Mouse (Mus musculus): ENCODE measurements around the gene Lin7b. TPM values are rescaled to one million over a fixed set of nuclear protein-coding genes. Genes with fewer than 3 reads are reported as not detected.

Lin7b gene
- polyA plus RNA-seq, 1 experiment: 103 TPM

DNA sequence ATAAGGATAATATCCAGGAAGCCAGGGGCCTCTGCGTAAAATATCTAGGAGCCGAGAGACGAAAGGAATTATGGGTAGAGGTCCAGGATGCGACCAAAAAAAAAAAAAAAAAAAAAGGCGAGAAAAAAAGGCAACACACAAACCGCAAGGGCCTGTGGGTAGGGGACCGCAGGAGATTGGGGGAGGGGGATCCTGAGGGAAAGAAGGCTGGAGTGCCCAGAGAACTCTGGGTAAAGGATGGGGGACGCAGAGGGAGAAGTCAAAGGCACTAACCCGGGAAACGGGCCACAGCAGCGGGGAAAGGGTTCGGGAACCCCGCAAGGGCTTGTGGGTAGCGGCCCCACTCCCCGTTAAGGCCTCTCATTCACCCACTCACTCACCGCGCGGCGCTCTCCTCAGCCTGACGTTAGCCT, 24.8 kb upstream of the Lin7b start:
- TF ChIP-seq POLR2A (IDR thresholded peaks at IDR 0.05; ENCODE audit: borderline replicate concordance, insufficient read depth, low read length) (no peak), CTCF (IDR thresholded peaks at IDR 0.05; ENCODE audit: borderline replicate concordance, insufficient read depth, low read depth, low read length) (no peak)
- DNase-seq: no peak
- H3K4me1 ChIP-seq (ENCODE audit: control insufficient read depth, insufficient read depth, low read length): 0 out of 2 replicates have a peak, but pooled peaks cover 2% of the 10 kb centered on the region
- H3K4me3 ChIP-seq (replicated peaks; ENCODE audit: insufficient read depth, low read depth, low read length): peak overlapping the region; percentile 71
- no peaks in the 10 kb centered on the region for H3K27me3 ChIP-seq (ENCODE audit: control insufficient read depth, insufficient read depth, low read length)
- peak overlapping the region; percentile 45 for H3K27ac ChIP-seq (ENCODE audit: insufficient read depth, low read length)
- WGBS: under 1% methylated on average over 20 of the region's 20 CpGs

DNA sequence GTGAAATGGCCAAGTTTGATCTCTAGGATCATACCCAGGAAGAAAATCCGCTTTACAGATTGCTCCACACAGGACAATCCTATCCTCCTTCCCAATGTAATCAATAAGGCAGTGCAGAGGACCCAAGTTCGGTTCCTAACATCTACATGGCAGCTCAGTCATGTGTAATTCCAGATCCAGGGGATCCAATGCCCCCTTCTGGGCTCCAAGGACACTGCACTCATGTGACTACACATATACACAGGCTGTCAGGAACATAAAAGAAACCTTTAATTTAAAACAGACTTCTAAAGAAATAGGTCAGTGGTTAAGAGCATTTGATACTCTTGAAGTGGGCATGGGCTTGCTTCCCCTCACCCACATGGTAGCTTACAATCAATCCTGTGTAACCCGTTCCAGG, 15.7 kb upstream of the Lin7b start:
- Histone ChIP-seq H3K27ac (ENCODE audit: insufficient read depth, low read length) (no peak overlapping the region), H3K4me3 (replicated peaks; ENCODE audit: insufficient read depth, low read depth, low read length) (no peak overlapping the region), H3K27me3 (ENCODE audit: control insufficient read depth, insufficient read depth, low read length) (no peaks in the 10 kb centered on the region), H3K4me1 (ENCODE audit: control insufficient read depth, insufficient read depth, low read length) (no peaks in the 10 kb centered on the region)
- WGBS: 92% methylated on average over 3 of the region's 3 CpGs
- DNase-seq: no peak
- TF ChIP-seq POLR2A (IDR thresholded peaks at IDR 0.05; ENCODE audit: borderline replicate concordance, insufficient read depth, low read length): no peak
- peak; percentile 14; the same call in 1 of the 2 replicates for TF ChIP-seq CTCF (IDR thresholded peaks at IDR 0.05; ENCODE audit: borderline replicate concordance, insufficient read depth, low read depth, low read length)

DNA sequence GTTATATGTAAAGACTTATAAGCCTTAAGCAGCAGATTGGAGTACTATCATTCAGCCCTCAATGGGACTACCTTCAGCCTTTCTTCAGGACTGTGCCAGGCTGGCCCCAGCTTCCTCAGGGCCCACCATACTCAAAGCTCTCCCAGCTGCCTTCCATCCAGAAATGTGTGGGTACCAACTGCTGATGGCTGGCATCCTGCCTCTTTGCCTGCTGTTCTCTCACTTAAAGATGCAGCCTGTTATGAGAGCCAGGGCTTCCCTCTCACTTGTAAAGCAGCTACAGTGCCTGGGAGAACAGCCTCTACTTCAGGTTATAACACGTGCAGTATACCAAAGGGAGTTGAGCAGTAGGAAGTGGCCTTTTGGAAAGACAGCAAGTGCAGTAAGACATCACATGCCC, 5.7 kb upstream of the Lin7b start:
- Histone ChIP-seq H3K27me3 (ENCODE audit: control insufficient read depth, insufficient read depth, low read length) (no peaks in the 10 kb centered on the region), H3K4me3 (replicated peaks; ENCODE audit: insufficient read depth, low read depth, low read length) (no peak overlapping the region), H3K27ac (ENCODE audit: insufficient read depth, low read length) (no peak overlapping the region), H3K4me1 (ENCODE audit: control insufficient read depth, insufficient read depth, low read length) (no peaks in the 10 kb centered on the region)
- TF ChIP-seq CTCF (IDR thresholded peaks at IDR 0.05; ENCODE audit: borderline replicate concordance, insufficient read depth, low read depth, low read length): no peak
- TF ChIP-seq POLR2A (IDR thresholded peaks at IDR 0.05; ENCODE audit: borderline replicate concordance, insufficient read depth, low read length): no peak
- 36% methylated on average over 1 of the region's 1 CpGs for WGBS
- DNase-seq: no peak

DNA sequence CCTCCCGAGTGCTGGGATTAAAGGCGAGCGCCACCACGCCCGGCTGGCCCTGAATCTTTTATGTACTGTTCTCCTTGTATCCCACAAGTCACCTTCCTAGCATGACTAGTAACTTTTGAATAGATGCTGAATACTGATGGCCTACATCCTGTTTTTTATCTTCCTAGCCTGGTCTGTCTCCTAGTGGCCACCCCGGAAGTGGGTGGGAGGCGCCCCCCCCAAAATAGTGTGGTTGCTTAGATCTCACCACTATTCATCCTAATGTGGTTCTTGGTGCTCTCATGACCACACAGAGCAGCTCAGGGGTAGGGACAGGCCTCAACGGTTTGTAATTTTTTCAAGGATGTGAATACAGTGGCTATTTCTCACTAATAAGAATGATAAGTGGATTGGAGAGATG, 4.2 kb upstream of the Lin7b start:
- Histone ChIP-seq H3K27me3 (ENCODE audit: control insufficient read depth, insufficient read depth, low read length) (no peaks in the 10 kb centered on the region), H3K4me3 (replicated peaks; ENCODE audit: insufficient read depth, low read depth, low read length) (no peak overlapping the region), H3K4me1 (ENCODE audit: control insufficient read depth, insufficient read depth, low read length) (no peaks in the 10 kb centered on the region; the same call in 1 of the 2 replicates), H3K27ac (ENCODE audit: insufficient read depth, low read length) (no peak overlapping the region)
- TF ChIP-seq CTCF (IDR thresholded peaks at IDR 0.05; ENCODE audit: borderline replicate concordance, insufficient read depth, low read depth, low read length): no peak
- no peak for TF ChIP-seq POLR2A (IDR thresholded peaks at IDR 0.05; ENCODE audit: borderline replicate concordance, insufficient read depth, low read length)
- no peak for DNase-seq
- WGBS: 91% methylated on average over 8 of the region's 8 CpGs

DNA sequence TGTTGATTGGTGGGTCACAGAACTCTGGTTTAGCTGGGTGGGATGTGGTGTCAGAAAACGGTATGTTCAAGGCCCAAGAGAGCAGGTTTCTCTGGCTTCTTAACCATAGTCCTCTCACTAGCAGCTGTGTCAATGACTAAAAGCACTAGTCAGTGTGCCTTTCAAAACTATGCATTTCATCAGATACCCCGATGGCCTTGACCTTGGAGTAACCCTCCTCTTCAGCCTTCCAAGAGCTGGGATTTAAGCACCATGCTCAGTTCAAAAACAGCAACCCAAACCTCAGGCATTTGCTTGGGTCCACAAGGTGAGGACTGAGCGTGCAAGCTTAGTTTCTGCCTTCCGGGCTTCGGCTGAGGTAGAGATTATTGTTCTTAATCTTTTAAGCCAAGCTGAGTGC, 2.0 kb upstream of the Lin7b start:
- Histone ChIP-seq H3K4me3 (replicated peaks; ENCODE audit: insufficient read depth, low read depth, low read length) (no peak overlapping the region), H3K27me3 (ENCODE audit: control insufficient read depth, insufficient read depth, low read length) (no peaks in the 10 kb centered on the region), H3K4me1 (ENCODE audit: control insufficient read depth, insufficient read depth, low read length) (peaks cover 12% of the 10 kb centered on the region), H3K27ac (ENCODE audit: insufficient read depth, low read length) (no peak overlapping the region)
- WGBS: 82% methylated on average over 5 of the region's 5 CpGs
- TF ChIP-seq CTCF (IDR thresholded peaks at IDR 0.05; ENCODE audit: borderline replicate concordance, insufficient read depth, low read depth, low read length) (no peak), POLR2A (IDR thresholded peaks at IDR 0.05; ENCODE audit: borderline replicate concordance, insufficient read depth, low read length) (no peak)
- no peak for DNase-seq

DNA sequence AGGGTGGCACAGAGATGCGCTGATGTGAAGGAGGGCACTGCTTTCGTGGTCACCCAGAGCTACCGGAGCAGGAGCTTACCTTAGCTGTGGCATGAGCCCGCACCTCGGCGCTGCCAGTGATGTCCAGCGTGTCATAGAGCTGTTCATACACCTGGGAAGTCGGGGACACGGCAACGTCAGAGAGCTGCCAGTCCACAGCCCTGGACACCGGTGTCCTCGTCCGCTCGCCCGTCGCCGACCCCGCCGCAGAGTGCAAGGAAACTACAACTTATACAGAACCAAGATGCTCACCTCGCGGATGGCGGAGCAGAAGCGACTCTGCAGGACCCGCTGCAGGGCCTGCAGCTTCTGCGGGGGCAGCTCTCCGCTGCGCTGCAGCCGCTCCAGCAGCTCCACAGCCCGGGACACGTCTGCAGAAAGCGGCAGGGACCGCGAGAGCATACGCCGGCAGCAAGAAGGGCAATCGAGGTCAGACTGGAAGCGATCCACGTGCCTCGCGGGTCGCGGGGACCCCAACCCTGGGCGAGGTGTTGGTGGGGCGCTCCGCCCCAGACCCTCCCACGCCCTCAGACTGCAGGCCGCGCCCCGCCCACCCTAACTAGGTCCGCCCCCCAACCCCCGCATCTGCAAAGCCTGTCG, 428 bp downstream of the Lin7b start:
- peak overlapping the region; percentile 12; the same call in 1 of the 2 replicates for H3K27ac ChIP-seq (ENCODE audit: insufficient read depth, low read length)
- WGBS: 2% methylated on average over 52 of the region's 52 CpGs
- peak overlapping the region; percentile 70 for H3K4me3 ChIP-seq (replicated peaks; ENCODE audit: insufficient read depth, low read depth, low read length)
- H3K27me3 ChIP-seq (ENCODE audit: control insufficient read depth, insufficient read depth, low read length): no peaks in the 10 kb centered on the region
- TF ChIP-seq CTCF (IDR thresholded peaks at IDR 0.05; ENCODE audit: borderline replicate concordance, insufficient read depth, low read depth, low read length) (no peak), POLR2A (IDR thresholded peaks at IDR 0.05; ENCODE audit: borderline replicate concordance, insufficient read depth, low read length) (0 out of 2 replicates have a peak, but pooled peaks have one; percentile 15)
- H3K4me1 ChIP-seq (ENCODE audit: control insufficient read depth, insufficient read depth, low read length): peaks cover 12% of the 10 kb centered on the region
- DNase-seq: peak in 1 of 2 experiments; percentile 40

DNA sequence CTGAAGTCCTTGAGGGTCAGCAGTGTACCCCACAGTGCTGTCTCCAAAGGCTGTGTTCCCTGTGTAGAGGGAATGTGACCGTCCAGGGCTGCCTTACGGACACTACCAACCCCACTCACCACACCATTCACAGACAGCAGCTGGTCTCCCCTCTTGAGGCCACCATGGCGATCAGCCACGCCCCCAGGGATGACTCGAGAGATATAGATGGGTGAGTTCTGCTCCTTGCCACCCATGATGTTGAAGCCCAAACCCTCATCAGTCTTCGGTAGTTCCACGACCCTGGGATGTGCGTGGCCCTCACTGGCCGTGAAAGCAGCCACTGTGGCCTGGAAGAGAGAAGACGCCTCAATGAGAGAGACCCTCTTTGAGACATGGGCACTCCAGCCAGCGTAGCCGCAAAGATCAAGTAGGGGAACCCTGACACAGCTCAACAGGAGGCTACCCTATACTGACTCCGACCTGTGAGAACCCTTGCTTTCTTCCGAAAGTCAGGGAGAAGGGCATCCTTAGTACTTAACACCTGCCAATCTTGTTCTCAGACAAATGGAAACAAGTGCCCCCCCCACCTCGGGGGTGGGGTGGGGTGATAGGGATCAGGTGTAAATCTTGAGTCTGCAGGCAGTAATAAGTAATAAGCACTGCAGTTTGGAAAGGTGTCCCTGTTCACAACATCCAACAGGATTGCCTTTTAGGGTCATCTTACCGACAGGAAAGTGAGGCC, 1.2 kb downstream of the Lin7b start:
- Histone ChIP-seq H3K4me1 (ENCODE audit: control insufficient read depth, insufficient read depth, low read length) (peaks cover 12% of the 10 kb centered on the region), H3K27ac (ENCODE audit: insufficient read depth, low read length) (no peak overlapping the region)
- 74% methylated on average over 16 of the region's 16 CpGs for WGBS

DNA sequence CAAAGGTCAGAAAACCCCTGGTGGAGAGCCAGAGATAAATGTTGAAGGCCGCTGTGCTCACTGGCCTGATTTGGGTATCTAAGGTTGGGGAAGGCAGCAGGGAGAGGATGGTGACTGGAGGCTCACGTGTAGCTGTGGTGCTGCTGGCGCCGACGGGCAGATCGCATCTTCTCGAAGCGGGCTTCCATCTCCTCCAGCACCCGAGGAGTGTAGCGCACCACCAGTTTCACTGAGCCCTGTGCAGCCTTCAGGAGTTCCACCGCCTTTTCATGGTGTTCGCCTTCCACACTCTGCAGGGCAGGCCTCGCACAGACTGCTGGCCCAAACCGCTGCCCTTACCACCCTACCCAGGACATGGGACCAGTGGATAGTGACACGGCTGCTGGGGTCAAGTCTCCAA, 2.2 kb downstream of the Lin7b start:
- 65% methylated on average over 15 of the region's 15 CpGs for WGBS
- peak overlapping the region; percentile 72 for H3K4me3 ChIP-seq (replicated peaks; ENCODE audit: insufficient read depth, low read depth, low read length)
- DNase-seq: peak; percentile 37 to 48
- H3K27me3 ChIP-seq (ENCODE audit: control insufficient read depth, insufficient read depth, low read length): no peaks in the 10 kb centered on the region
- TF ChIP-seq POLR2A (IDR thresholded peaks at IDR 0.05; ENCODE audit: borderline replicate concordance, insufficient read depth, low read length) (no peak), CTCF (IDR thresholded peaks at IDR 0.05; ENCODE audit: borderline replicate concordance, insufficient read depth, low read depth, low read length) (no peak)
- H3K4me1 ChIP-seq (ENCODE audit: control insufficient read depth, insufficient read depth, low read length): peaks cover 16% of the 10 kb centered on the region
- H3K27ac ChIP-seq (ENCODE audit: insufficient read depth, low read length): peak overlapping the region; percentile 2

More for the DNA sequence above, 1.2 kb downstream of the Lin7b start:
- no peak for TF ChIP-seq CTCF (IDR thresholded peaks at IDR 0.05; ENCODE audit: borderline replicate concordance, insufficient read depth, low read depth, low read length)
- TF ChIP-seq POLR2A (IDR thresholded peaks at IDR 0.05; ENCODE audit: borderline replicate concordance, insufficient read depth, low read length): no peak
- Histone ChIP-seq H3K27me3 (ENCODE audit: control insufficient read depth, insufficient read depth, low read length) (no peaks in the 10 kb centered on the region), H3K4me3 (replicated peaks; ENCODE audit: insufficient read depth, low read depth, low read length) (no peak overlapping the region)
- no peak for DNase-seq
